Mouse (Mus musculus) hindbrain, embryonic 10.5 days (tissue): Measurements from ENCODE around the gene Gm10719. TPM values are rescaled to one million over a fixed set of nuclear protein-coding genes. Genes with fewer than 3 reads are reported as not detected.
"Not testable (repeated sequence)": the region's sequence is repeated elsewhere in the genome, so short reads cannot be mapped to it uniquely, and the experiment has no call there.

Experiments
- DNase-seq: peaks from one replicate; pipeline ENCODE4 v3.0.0-alpha.2; 2017; ENCODE audit warnings: low spot score
- H3K27ac ChIP-seq: fragments of 300-500 bp; sonication (generic); 2 replicates; pipeline ENCODE4 v1.5.1; 2016; ENCODE audit warnings: mild to moderate bottlenecking, moderate library complexity
- H3K27me3 ChIP-seq: fragments of 300-500 bp; sonication (generic); 2 replicates; pipeline ENCODE4 v1.6.1; 2016; ENCODE audit warnings: mild to moderate bottlenecking; ENCODE audit not compliant: poor library complexity, insufficient read depth, severe bottlenecking
- H3K36me3 ChIP-seq: fragments of 300-500 bp; sonication (generic); 2 replicates; pipeline ENCODE4 v1.6.1; 2016; ENCODE audit warnings: mild to moderate bottlenecking, moderate library complexity
- H3K4me1 ChIP-seq: fragments of 300-500 bp; sonication (generic); replicated peaks from 2 replicates; pipeline ENCODE4 v1.6.1; 2016; ENCODE audit warnings: mild to moderate bottlenecking
- H3K4me3 ChIP-seq: fragments of 300-500 bp; sonication (generic); 2 replicates; pipeline ENCODE4 v1.5.1; 2016; ENCODE audit warnings: mild to moderate bottlenecking, moderate library complexity
- H3K9me3 ChIP-seq: fragments of 300-500 bp; sonication (generic); 2 replicates; pipeline ENCODE4 v1.6.1; 2016; ENCODE audit warnings: mild to moderate bottlenecking, moderate library complexity
- WGBS: fragments of 180-500 bp; shearing (Covaris S2); methylation state at CpG from one replicate; pipeline ENCODE4 v1.1.7; 2016; 5-methylcytosine and 5-hydroxymethylcytosine counted together
- polyA plus RNA-seq: library from polyadenylated mRNA; unstranded; fragments of >200 nt; fragmentation: Nextera tagmentation; extraction: Ambion mirVana; gene quantifications from 2 replicates; pipeline ENCODE4 v1.2.1, GENCODE M21; 2016

Gm10719 gene
- polyA plus RNA-seq, 1 experiment from 2014 or later, result 0.30 TPM

- not testable (repeated sequence) for H3K27me3 ChIP-seq, H3K9me3 ChIP-seq, H3K27ac ChIP-seq, H3K36me3 ChIP-seq, H3K4me3 ChIP-seq, H3K4me1 ChIP-seq
- WGBS, result 43% methylated on average over 3 of the region's 10 CpGs
- DNase-seq, result peak; percentile 96
Measured at GRCm38 (mm10) chr9:3030677-3031318, 13.6 kb downstream of the Gm10719 start.

GRCm38 (mm10) chr9:3034299-3034698 lies 17.1 kb downstream of the Gm10719 start, which contains the start of gene Gm17535:
TSS of gene Gm17535 (plus strand) at chr9:3034599.
- not testable (repeated sequence) for H3K36me3 ChIP-seq, H3K27me3 ChIP-seq, H3K4me1 ChIP-seq, H3K27ac ChIP-seq, H3K4me3 ChIP-seq, DNase-seq, H3K9me3 ChIP-seq
- WGBS, result 28% methylated on average over 1 of the region's 8 CpGs

- not testable (repeated sequence) for H3K4me1 ChIP-seq, DNase-seq
- WGBS, result 77% methylated on average over 8 of the region's 8 CpGs
Measured at GRCm38 (mm10) chr9:3036577-3036976, 19.4 kb downstream of the Gm10719 start, which contains the start of gene Gm10715. TSS of gene Gm10715 (plus strand) at chr9:3036877.

GRCm38 (mm10) chr9:3038161-3038560 lies 21.0 kb downstream of the Gm10719 start:
- DNase-seq, result peak; percentile 18

More at GRCm38 (mm10) chr9:3036577-3036976, 19.4 kb downstream of the Gm10719 start, which contains the start of gene Gm10715:
- not testable (repeated sequence) for H3K27ac ChIP-seq, H3K27me3 ChIP-seq, H3K36me3 ChIP-seq, H3K4me3 ChIP-seq
- H3K9me3 ChIP-seq, result peaks cover 13% of the 10 kb centered on the region; the same call in 1 of the 2 replicates

More at GRCm38 (mm10) chr9:3038161-3038560, 21.0 kb downstream of the Gm10719 start:
- not testable (repeated sequence) for H3K27me3 ChIP-seq, H3K27ac ChIP-seq, H3K4me3 ChIP-seq, H3K36me3 ChIP-seq, H3K4me1 ChIP-seq
- WGBS, result 69% methylated on average over 4 of the region's 4 CpGs
- H3K9me3 ChIP-seq, result peaks cover 24% of the 10 kb centered on the region

Other genes starting within 250 kb of the Gm10719 start
- gene Gm10722, start 16.5 kb upstream of the Gm10719 start, polyA plus RNA-seq, result not detected in 2 replicates
- gene Gm11168, start 14.1 kb upstream of the Gm10719 start, polyA plus RNA-seq, result not detected in 2 replicates
- not detected in 2 replicates for gene Gm10721, start 4.3 kb upstream of the Gm10719 start, polyA plus RNA-seq
- not detected in 2 replicates for gene Gm10720, start 1.8 kb upstream of the Gm10719 start, polyA plus RNA-seq
- gene Gm10718, start 6.1 kb downstream of the Gm10719 start, polyA plus RNA-seq, result not detected in 2 replicates
- 0.26 TPM in 1 of 2 replicates, not detected in the other for gene Gm10717, start 8.0 kb downstream of the Gm10719 start, polyA plus RNA-seq
- gene Gm17535, start 17.2 kb downstream of the Gm10719 start, polyA plus RNA-seq, result not detected in 2 replicates
- not detected in 2 replicates for gene Gm10715, start 19.5 kb downstream of the Gm10719 start, polyA plus RNA-seq